Mouse (Mus musculus): ENCODE results near the gene Neu1.

- TF ChIP-seq CTCF (IDR thresholded peaks at IDR 0.05; ENCODE audit: low read depth, low read length) (no peak), TAL1 (conservative IDR thresholded peaks at IDR 0.05; ENCODE audit: low read depth, low read length) (no peak), GATA1 (IDR thresholded peaks at IDR 0.05; ENCODE audit: borderline replicate concordance, low read length) (no peak), POLR2AphosphoS5 (IDR thresholded peaks at IDR 0.05; ENCODE audit: insufficient replicate concordance, low read depth, low read length) (no peak)
Measured at GRCm38 (mm10) chr17:34910982-34911381, 20.1 kb upstream of the Neu1 start.
